Mouse (Mus musculus) spleen, postnatal 4 days (tissue): ENCODE data around the gene Akr7a5.

Experiments used
- DNase-seq, 2 experiments: peaks; one replicate each; pipeline ENCODE4 v3.0.0; 2022; ENCODE audit warnings: low spot score in 2 of 2

Akr7a5 gene

DNA sequence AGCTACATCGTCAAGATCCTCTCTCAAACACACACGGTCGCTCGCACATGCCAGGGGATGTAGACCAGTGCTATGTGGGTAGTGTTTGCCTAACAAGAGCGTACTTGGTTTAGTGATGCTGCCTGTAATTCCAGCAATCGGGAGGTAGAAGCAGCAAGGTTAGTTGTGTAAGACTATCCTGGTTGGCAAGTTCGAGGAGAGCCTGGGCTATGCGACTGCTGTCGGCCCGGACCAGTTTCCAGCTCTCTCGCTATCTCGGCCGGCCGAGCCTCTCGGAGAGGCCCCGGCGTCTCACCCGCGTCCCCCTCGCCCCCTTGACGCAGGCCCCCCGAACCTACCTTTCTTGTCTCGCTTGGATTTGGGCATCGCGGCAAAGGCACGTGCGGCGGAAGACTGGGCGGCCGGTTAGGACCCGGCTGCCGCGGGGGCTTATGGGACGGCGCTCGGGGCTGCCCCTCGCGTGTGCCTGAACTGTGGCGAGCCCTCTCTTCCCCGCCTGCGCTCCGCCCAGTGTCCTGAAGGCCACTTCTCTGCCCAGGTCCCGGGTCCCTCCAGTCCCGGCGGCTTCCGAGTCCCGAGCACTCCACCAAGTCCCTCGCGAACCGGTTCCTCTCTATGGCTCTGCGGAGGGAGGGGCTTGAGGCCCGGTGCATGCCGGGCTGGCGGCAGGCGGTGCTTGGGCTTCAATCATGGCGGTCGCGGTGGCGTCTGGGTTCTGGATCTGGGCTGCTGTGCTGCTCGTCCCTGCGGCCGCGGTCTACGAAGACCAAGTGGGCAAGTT, 41.6 kb downstream of the Akr7a5 start, which contains the start of the genes Mrto4, Emc1 and Ubr4:
Mrto4 (minus strand) TSS at position 646 of the 781 bp plus-strand sequence.
Emc1 (plus strand) TSS at position 657 of the 781 bp plus-strand sequence.
Ubr4 (plus strand) TSS at position 679 of the 781 bp plus-strand sequence.
- DNase-seq, result peak; percentile 83 to 93

DNA sequence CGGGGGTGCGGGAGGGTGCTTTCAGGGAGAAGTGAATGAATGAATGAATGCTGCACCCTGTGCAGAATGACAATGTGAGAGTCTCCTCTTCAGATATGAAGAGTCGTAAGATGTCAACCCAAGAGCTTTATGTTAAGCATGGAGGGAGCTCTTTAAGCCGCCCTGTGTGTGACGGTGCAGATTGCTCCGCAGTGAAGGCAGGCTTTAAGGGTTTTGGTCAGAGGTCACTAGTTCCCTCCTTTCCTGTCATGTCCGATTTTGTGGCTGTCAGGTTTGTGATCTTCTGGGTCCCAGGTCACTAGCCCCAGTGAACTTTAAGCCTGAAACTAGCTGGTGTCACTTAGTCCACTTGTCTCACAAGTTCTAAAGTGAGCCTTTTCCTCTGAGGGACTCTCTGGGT, 42.3 kb downstream of the Akr7a5 start:
- DNase-seq, result no peak

DNA sequence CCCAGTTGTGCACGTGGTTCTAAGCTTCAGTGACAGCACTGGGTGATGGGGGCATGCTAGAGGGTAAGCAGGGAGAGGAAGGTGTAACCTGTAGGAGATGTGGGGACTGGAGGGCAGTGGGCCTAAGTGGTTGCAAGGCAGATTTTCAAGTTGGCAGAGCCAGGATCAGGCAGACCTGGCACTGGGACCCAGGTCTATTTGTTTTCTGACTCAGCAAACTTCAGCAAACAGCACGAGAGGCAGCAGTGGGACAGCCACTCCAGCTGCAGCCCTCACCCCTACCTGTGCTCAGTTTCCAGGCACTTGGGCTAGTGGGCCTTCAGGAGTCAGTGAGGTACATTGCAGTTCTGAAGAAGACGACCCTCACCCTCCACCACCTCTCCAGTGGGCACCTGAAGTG, 46.7 kb downstream of the Akr7a5 start:
- no peak for DNase-seq

DNA sequence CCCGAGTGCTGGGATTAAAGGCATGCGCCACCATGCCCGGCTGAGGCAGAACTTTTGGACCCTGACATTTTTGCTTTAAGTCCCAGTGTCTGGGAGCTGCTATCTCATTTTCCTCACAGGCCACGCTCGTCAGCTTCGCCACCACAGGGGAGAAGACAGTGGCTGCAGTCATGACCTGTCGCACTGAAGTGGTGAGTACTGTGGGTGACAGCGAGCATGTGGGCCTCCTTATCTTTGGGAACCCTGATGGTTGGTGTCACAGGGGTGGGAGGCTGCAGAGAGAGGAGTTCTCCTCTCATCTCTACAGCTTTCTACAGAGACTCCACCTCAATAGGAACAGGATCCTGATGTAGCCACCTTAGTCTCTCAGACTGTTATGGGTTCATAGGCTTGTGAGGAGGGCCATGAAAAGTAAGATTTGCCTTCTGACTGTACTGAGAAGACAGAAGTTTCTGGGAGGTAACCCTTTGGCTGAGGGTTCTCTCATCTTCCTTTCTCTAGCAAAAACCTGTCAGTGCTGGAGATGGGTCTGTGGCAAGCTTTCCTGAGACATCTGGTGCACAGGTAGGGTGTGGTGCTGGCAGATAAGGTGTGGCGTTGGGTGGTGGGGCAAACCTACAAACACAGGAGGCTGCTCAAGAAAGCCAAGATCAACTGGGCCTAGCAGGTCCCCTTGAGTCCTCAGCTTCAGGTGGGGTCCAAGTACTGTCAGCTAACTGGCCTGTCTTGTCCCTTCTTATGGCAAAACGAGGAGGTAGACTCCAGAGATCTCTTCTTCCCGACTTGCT, 50.4 kb downstream of the Akr7a5 start:
- peak in 1 of 2 experiments; percentile 25 for DNase-seq

DNA sequence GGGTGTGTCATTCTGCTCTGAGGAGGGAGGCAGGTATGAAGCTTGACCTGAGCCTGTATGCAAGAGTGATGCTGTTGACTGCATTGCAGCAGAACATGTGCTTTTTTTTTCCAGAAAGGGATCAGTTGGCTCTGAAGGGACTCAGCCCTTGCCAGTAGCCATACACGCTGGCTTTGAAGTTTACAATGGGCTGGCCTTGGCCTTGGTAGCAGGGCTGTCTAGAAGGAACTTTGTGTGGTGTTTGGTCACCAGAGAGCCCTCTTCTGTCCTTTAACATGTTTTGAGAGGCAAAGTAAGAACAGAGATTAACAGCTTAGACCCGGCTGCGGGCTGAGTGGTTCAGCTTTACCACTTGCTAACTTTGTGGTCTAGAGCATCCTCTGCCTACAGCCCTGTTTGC, 56.8 kb downstream of the Akr7a5 start:
- no peak for DNase-seq
